ENCODE assay signal across 21 mouse cellular contexts in genomic region chr13:46877049-46877448, GRCm38 (mm10). TPM values are rescaled to one million over a fixed set of nuclear protein-coding genes. Genes with fewer than 3 reads are reported as not detected.
A peak's percentile ranks its signal among the peaks of the same experiment; 100 is the strongest.
DNase-seq lines count a peak whose midpoint lies in the region; ATAC-seq and TF ChIP-seq lines count a peak whose summit lies in the region.
"Had no signal": no experiment of that assay in that cellular context is flagged by ENCODE, and none has a peak within 500 bp of the region (broad histone marks: within the 10 kb centered on the region; RNA-seq: fewer than 3 reads in every experiment).

No protein-coding gene starts in this region.

- no peak for TF ChIP-seq POLR2A in lung, adult 2 months (IDR thresholded peaks at IDR 0.05; ENCODE audit: borderline replicate concordance, extremely low read depth, low read depth, low read length)

- H3K9ac ChIP-seq in lung, embryonic 15.5 days, result no peak overlapping the region
- no peak overlapping the region for H3K9ac ChIP-seq in stomach, postnatal 0 days (ENCODE audit: low read length)
- H3K9ac ChIP-seq: embryonic facial prominence, embryonic 12.5 days; forebrain, postnatal 0 days; liver, embryonic 12.5 days had no signal

- WGBS in lung, adult 2 months, result 60% methylated on average over 4 of the region's 4 CpGs
- 71% methylated on average over 4 of the region's 4 CpGs for WGBS in lung, embryonic 15.5 days
- WGBS in stomach, postnatal 0 days, result 92% methylated on average over 4 of the region's 4 CpGs

- no peaks in the 10 kb centered on the region for H3K27me3 ChIP-seq in lung, embryonic 15.5 days
- no peaks in the 10 kb centered on the region for H3K27me3 ChIP-seq in stomach, postnatal 0 days (ENCODE audit: control insufficient read depth, insufficient read depth, low read length)
- H3K27me3 ChIP-seq: embryonic facial prominence, embryonic 12.5 days; liver, embryonic 12.5 days; megakaryocyte, embryonic 14.5 days; Patski had no signal

- peak overlapping the region; percentile 74 for H3K27ac ChIP-seq in lung, embryonic 15.5 days
- H3K27ac ChIP-seq in stomach, postnatal 0 days (replicated peaks), result 0 out of 2 replicates have a peak overlapping the region, but pooled peaks have one; percentile 4
- H3K27ac ChIP-seq: embryonic facial prominence, embryonic 12.5 days had no signal

- ATAC-seq in lung, embryonic 15.5 days (ENCODE audit: borderline replicate concordance, extremely low read depth, low FRiP score, low TSS enrichment), result no peak
- no peak for ATAC-seq in stomach, postnatal 0 days (ENCODE audit: low FRiP score, low TSS enrichment)
- ATAC-seq: activated CD4-positive, CD25-positive, alpha-beta regulatory T cell, adult 4 months; forebrain, postnatal 0 days; hindbrain, embryonic 16.5 days; intestine, postnatal 0 days; liver, embryonic 12.5 days; midbrain, embryonic 16.5 days; Patski had no signal

- peak; percentile 52 to 75 for DNase-seq in heart, adult 9 months (ENCODE audit: low spot score in 2 of 2)
- no peak for DNase-seq in heart, postnatal 10 days
- peak; percentile 48 for DNase-seq in lung, adult 18-20 months
- no peak for DNase-seq in lung, adult 2 months
- DNase-seq in stomach, postnatal 0 days (ENCODE audit: low spot score), result no peak
- no peak for DNase-seq in right cerebral cortex, postnatal 14 days
- DNase-seq in embryo, embryonic 10 days (ENCODE audit: low spot score), result no peak
- DNase-seq: cerebellum, postnatal 25 days; forebrain, postnatal 0 days; layer of hippocampus, adult 9-11 months; retina, postnatal 1 day; thymus, postnatal 4 days had no signal

- intact Hi-C loops in heart, postnatal 10 days (cut with DNase I), result no loop called here

- no peak overlapping the region for H3K4me3 ChIP-seq in lung, adult 2 months (replicated peaks; ENCODE audit: extremely low read depth, low read depth, low read length)
- no peak overlapping the region for H3K4me3 ChIP-seq in lung, embryonic 15.5 days
- H3K4me3 ChIP-seq in stomach, postnatal 0 days (ENCODE audit: low read depth, low read length), result no peak overlapping the region
- H3K4me3 ChIP-seq: embryonic facial prominence, embryonic 12.5 days; liver, embryonic 12.5 days; megakaryocyte, embryonic 14.5 days had no signal

- TF ChIP-seq EP300 in stomach, postnatal 0 days (optimal IDR thresholded peaks at IDR 0.05), result no peak

- no peak for TF ChIP-seq CTCF in lung, adult 2 months (IDR thresholded peaks at IDR 0.05; ENCODE audit: insufficient read depth, low read length)
- no peak for TF ChIP-seq CTCF in stomach, postnatal 0 days (IDR thresholded peaks at IDR 0.05; ENCODE audit: low read depth)

- no peak overlapping the region for H3K4me2 ChIP-seq in lung, embryonic 15.5 days
- H3K4me2 ChIP-seq in stomach, postnatal 0 days (replicated peaks; ENCODE audit: low read depth), result no peak overlapping the region
- H3K4me2 ChIP-seq: embryonic facial prominence, embryonic 12.5 days; liver, embryonic 12.5 days had no signal

- peaks cover 37% of the 10 kb centered on the region for H3K4me1 ChIP-seq in lung, adult 2 months (ENCODE audit: control insufficient read depth, insufficient read depth, low read length)
- H3K4me1 ChIP-seq in lung, embryonic 15.5 days, result peaks cover 47% of the 10 kb centered on the region
- no peaks in the 10 kb centered on the region for H3K4me1 ChIP-seq in stomach, postnatal 0 days (replicated peaks; ENCODE audit: control insufficient read depth, insufficient read depth)

- H3K36me3 ChIP-seq in lung, embryonic 15.5 days, result no peaks in the 10 kb centered on the region
- H3K36me3 ChIP-seq in stomach, postnatal 0 days (ENCODE audit: control insufficient read depth, insufficient read depth, low read length), result no peaks in the 10 kb centered on the region
- H3K36me3 ChIP-seq: embryonic facial prominence, embryonic 12.5 days; liver, embryonic 12.5 days had no signal

- no peaks in the 10 kb centered on the region for H3K9me3 ChIP-seq in lung, embryonic 15.5 days
- H3K9me3 ChIP-seq in stomach, postnatal 0 days (ENCODE audit: control insufficient read depth, low read length), result no peaks in the 10 kb centered on the region
- H3K9me3 ChIP-seq: embryonic facial prominence, embryonic 12.5 days; liver, embryonic 12.5 days; megakaryocyte, embryonic 14.5 days had no signal

RNA-seq across cellular contexts. Expression of gene Kif13a, which starts 52.6 kb away (rescaled TPM):
- total RNA-seq in heart, postnatal 10 days (2021), result 100 to 1,000 TPM in 1 of 2 experiments, 10 to 100 TPM in 1; 98.7 to 101 TPM
- polyA plus RNA-seq in lung, adult 2 months (2012; rRNA removed), result 39.9 and 52.3 TPM in 2 replicates
- polyA plus RNA-seq in lung, embryonic 15.5 days (2015; fragmentation: Nextera tagmentation; extraction: Ambion mirVana), result 30.6 and 32.5 TPM in 2 replicates
- 12.8 and 13.5 TPM in 2 replicates for polyA plus RNA-seq in stomach, postnatal 0 days (2015; fragmentation: Nextera tagmentation; extraction: Ambion mirVana)

Comparison
In these comparisons a context has a peak if more than half of its experiments do, and no peak if none do; other contexts are left out.
1. DNase-seq: peak in heart, adult 9 months (2 of 2) and lung, adult 18-20 months (2 of 2); none in heart, postnatal 10 days (0 of 2), lung, adult 2 months (single experiment), stomach, postnatal 0 days (single experiment), right cerebral cortex, postnatal 14 days (single experiment) and embryo, embryonic 10 days (single experiment).